Comparison of ENCODE assay signal across 13 mouse cellular contexts in genomic region chr3:79438276-79438675, GRCm38 (mm10).
"Had no signal": no experiment of that assay in that cellular context is flagged by ENCODE, and none has a peak within 500 bp of the region (broad histone marks: within the 10 kb centered on the region; RNA-seq: fewer than 3 reads in every experiment).

No protein-coding gene starts in this region.

- H3K9ac ChIP-seq: limb, embryonic 13.5 days; liver, embryonic 12.5 days; lung, embryonic 14.5 days; midbrain, embryonic 15.5 days; stomach, embryonic 15.5 days had no signal

- H3K27me3 ChIP-seq: limb, embryonic 13.5 days; liver, embryonic 12.5 days; megakaryocyte, embryonic 14.5 days; midbrain, embryonic 15.5 days; stomach, embryonic 15.5 days had no signal

- H3K36me3 ChIP-seq: limb, embryonic 13.5 days; liver, embryonic 12.5 days; midbrain, embryonic 15.5 days; stomach, embryonic 15.5 days had no signal

- H3K4me1 ChIP-seq: liver, embryonic 12.5 days; midbrain, embryonic 15.5 days; stomach, embryonic 15.5 days had no signal

- H3K4me3 ChIP-seq: limb, embryonic 13.5 days; liver, embryonic 12.5 days; megakaryocyte, embryonic 14.5 days; midbrain, embryonic 15.5 days; stomach, embryonic 15.5 days had no signal

- DNase-seq: kidney, adult 8-10 months; kidney, postnatal 25 days; layer of hippocampus, adult 9-11 months; left cerebral cortex, postnatal 4 days; lung, embryonic 14.5 days; lung, postnatal 14 days; thymus, postnatal 36 days had no signal

- H3K9me3 ChIP-seq: limb, embryonic 13.5 days; liver, embryonic 12.5 days; midbrain, embryonic 15.5 days; stomach, embryonic 15.5 days had no signal

- ATAC-seq: intestine, postnatal 0 days; liver, embryonic 12.5 days; midbrain, embryonic 15.5 days had no signal

- H3K27ac ChIP-seq: limb, embryonic 13.5 days; liver, embryonic 12.5 days; midbrain, embryonic 15.5 days; stomach, embryonic 15.5 days had no signal
